Mouse (Mus musculus): Measurements from ENCODE around the gene Dpy19l3.

DNA sequence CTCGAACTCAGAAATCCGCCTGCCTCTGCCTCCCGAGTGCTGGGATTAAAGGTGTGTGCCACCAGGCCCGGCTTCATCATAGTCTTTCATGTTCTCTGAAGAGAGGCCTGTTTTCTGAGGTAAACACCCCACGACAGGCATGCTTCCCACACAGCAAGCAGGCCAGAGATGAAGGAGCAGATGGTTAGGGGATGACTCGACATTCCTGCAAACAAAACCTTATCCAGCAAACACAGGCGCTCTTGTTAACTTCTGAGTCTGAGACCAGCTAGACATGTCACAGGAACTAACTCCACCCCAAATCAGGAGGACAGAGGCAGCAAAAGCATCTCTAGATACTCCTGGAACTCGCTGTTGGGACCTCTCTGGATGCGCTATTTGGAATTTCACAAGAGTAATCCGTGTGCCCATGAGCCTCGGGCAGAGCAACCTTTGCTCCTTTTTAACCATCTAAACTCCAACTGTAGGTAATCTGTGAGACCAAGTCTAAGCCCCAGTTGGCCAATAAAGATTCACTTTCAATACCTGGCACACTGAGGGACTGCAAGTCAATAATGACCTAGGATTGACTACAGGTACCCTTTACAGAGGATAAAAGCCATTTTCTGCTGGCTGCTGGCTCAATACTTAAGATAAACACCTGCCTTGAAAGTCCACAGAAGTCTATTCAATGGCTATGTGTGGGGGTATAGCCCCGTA, 38.0 kb upstream of the Dpy19l3 start:
- TF ChIP-seq POLR2A (IDR thresholded peaks at IDR 0.05; ENCODE audit: low read depth, low read length) (no peak), CTCF (IDR thresholded peaks at IDR 0.05; ENCODE audit: extremely low read depth, insufficient read depth, insufficient read length, insufficient replicate concordance) (no peak)

Data from spleen, adult 2 months (tissue).